ENCODE assay signal across 8 mouse cellular contexts in genomic region chr1:64737502-64738179, GRCm38 (mm10). TPM values are rescaled to one million over a fixed set of nuclear protein-coding genes. Genes with fewer than 3 reads are reported as not detected.
DNase-seq lines count a peak whose midpoint lies in the region; ATAC-seq and TF ChIP-seq lines count a peak whose summit lies in the region.

Gene Fzd5 (minus strand): TSS chr1:64737751.

- peak within 1 kb of the TSS; percentile 97 for H3K4me2 ChIP-seq in embryonic facial prominence, embryonic 14.5 days (ENCODE audit: low read depth, low read length)
- peak within 1 kb of the TSS; percentile 79 for H3K4me2 ChIP-seq in limb, embryonic 15.5 days
- H3K4me2 ChIP-seq in midbrain, postnatal 0 days (ENCODE audit: low read depth, low read length, poor library complexity, severe bottlenecking), result peak within 1 kb of the TSS; percentile 98

- peaks cover 5% of the 10 kb centered on the region for H3K4me1 ChIP-seq in bone marrow, adult 2 months (ENCODE audit: control insufficient read depth, insufficient read depth, low read length)
- H3K4me1 ChIP-seq in embryonic facial prominence, embryonic 14.5 days (ENCODE audit: control insufficient read depth, insufficient read depth, low read length), result peaks cover 23% of the 10 kb centered on the region; the same call in 1 of the 2 replicates
- H3K4me1 ChIP-seq in limb, embryonic 15.5 days, result peaks cover 33% of the 10 kb centered on the region
- H3K4me1 ChIP-seq in midbrain, postnatal 0 days (ENCODE audit: insufficient read depth, low read length), result peaks cover 4% of the 10 kb centered on the region; the same call in 1 of the 2 replicates

- peak within 1 kb of the TSS; percentile 63 for H3K4me3 ChIP-seq in bone marrow, adult 2 months (replicated peaks; ENCODE audit: control insufficient read depth, low read depth, low read length)
- peak within 1 kb of the TSS; percentile 70 for H3K4me3 ChIP-seq in embryonic facial prominence, embryonic 14.5 days (ENCODE audit: low read depth, low read length)
- peak within 1 kb of the TSS; percentile 72 for H3K4me3 ChIP-seq in limb, embryonic 15.5 days
- H3K4me3 ChIP-seq in midbrain, postnatal 0 days (ENCODE audit: low read depth, low read length), result peak within 1 kb of the TSS; percentile 52

- peak; percentile 77 to 78 for DNase-seq in B cell, adult 2 months
- peak; percentile 98 for DNase-seq in embryonic facial prominence, embryonic 14.5 days (ENCODE audit: low spot score)
- peak; percentile 87 for DNase-seq in heart, adult 8-10 months (ENCODE audit: low spot score)
- DNase-seq in kidney, adult 8-10 months, result peak; percentile 92 to 95
- DNase-seq in midbrain, postnatal 0 days (ENCODE audit: low spot score), result peak; percentile 89
- peak; percentile 87 to 94 for DNase-seq in spleen, postnatal 10 days (ENCODE audit: low spot score in 2 of 2)

- H3K9me3 ChIP-seq in embryonic facial prominence, embryonic 14.5 days (ENCODE audit: control insufficient read depth, low read length), result no peaks in the 10 kb centered on the region
- no peaks in the 10 kb centered on the region for H3K9me3 ChIP-seq in limb, embryonic 15.5 days
- no peaks in the 10 kb centered on the region for H3K9me3 ChIP-seq in midbrain, postnatal 0 days (ENCODE audit: low read length)

- H3K9ac ChIP-seq in embryonic facial prominence, embryonic 14.5 days (ENCODE audit: low read depth, low read length), result peak within 1 kb of the TSS; percentile 69
- H3K9ac ChIP-seq in limb, embryonic 15.5 days, result peak within 1 kb of the TSS; percentile 56
- H3K9ac ChIP-seq in midbrain, postnatal 0 days (replicated peaks; ENCODE audit: low read length, poor library complexity, severe bottlenecking), result peak within 1 kb of the TSS; percentile 51

- H3K36me3 ChIP-seq in embryonic facial prominence, embryonic 14.5 days (ENCODE audit: control insufficient read depth, insufficient read depth, low read length), result 0 out of 2 replicates have a peak, but pooled peaks cover 5% of the 10 kb centered on the region
- no peaks in the 10 kb centered on the region for H3K36me3 ChIP-seq in limb, embryonic 15.5 days
- H3K36me3 ChIP-seq in midbrain, postnatal 0 days (ENCODE audit: insufficient read depth, low read length), result no peaks in the 10 kb centered on the region

- ATAC-seq in embryonic facial prominence, embryonic 14.5 days (ENCODE audit: low read depth), result peak; percentile 97
- peak; percentile 95 for ATAC-seq in limb, embryonic 15.5 days (ENCODE audit: insufficient number of reproducible peaks, low FRiP score, low TSS enrichment, low read depth)
- peak; percentile 84 for ATAC-seq in midbrain, postnatal 0 days (ENCODE audit: low FRiP score)

- 1% methylated on average over 70 of the region's 73 CpGs for WGBS in bone marrow, adult 2 months
- 0% methylated on average over 14 of the region's 73 CpGs for WGBS in embryonic facial prominence, embryonic 14.5 days
- 0% methylated on average over 71 of the region's 73 CpGs for WGBS in limb, embryonic 15.5 days
- WGBS in midbrain, postnatal 0 days, result 3% methylated on average over 34 of the region's 73 CpGs

- no peak for TF ChIP-seq CTCF in bone marrow, adult 2 months (IDR thresholded peaks at IDR 0.05; ENCODE audit: control insufficient read depth, insufficient read depth, low read length)
- TF ChIP-seq CTCF in midbrain, postnatal 0 days (IDR thresholded peaks at IDR 0.05), result peak; percentile 31

- TF ChIP-seq POLR2A in bone marrow, adult 2 months (IDR thresholded peaks at IDR 0.05; ENCODE audit: borderline replicate concordance, control insufficient read depth, low read depth, low read length), result peak; percentile 81

- peak within 1 kb of the TSS; percentile 69 for H3K27ac ChIP-seq in bone marrow, adult 2 months (ENCODE audit: control insufficient read depth, insufficient read depth, low read depth, low read length, poor library complexity)
- H3K27ac ChIP-seq in embryonic facial prominence, embryonic 14.5 days (replicated peaks; ENCODE audit: low read depth, low read length), result no peak within 1 kb of the TSS
- peak within 1 kb of the TSS; percentile 76 for H3K27ac ChIP-seq in limb, embryonic 15.5 days
- H3K27ac ChIP-seq in midbrain, postnatal 0 days (ENCODE audit: low read depth, low read length), result no peak within 1 kb of the TSS

- H3K27me3 ChIP-seq in embryonic facial prominence, embryonic 14.5 days (replicated peaks; ENCODE audit: control insufficient read depth, insufficient read depth, low read length), result peaks cover 45% of the 10 kb centered on the region
- H3K27me3 ChIP-seq in limb, embryonic 15.5 days, result peaks cover 31% of the 10 kb centered on the region
- H3K27me3 ChIP-seq in midbrain, postnatal 0 days (ENCODE audit: insufficient read depth, low read length), result peaks cover 48% of the 10 kb centered on the region

RNA-seq across cellular contexts. Expression of gene Fzd5, which starts in this region (rescaled TPM):
- 1.6 and 2.1 TPM in 2 replicates for polyA plus RNA-seq in bone marrow, adult 2 months (2011; ENCODE audit: insufficient read depth, insufficient read length, low replicate concordance, missing spikeins)
- polyA plus RNA-seq in embryonic facial prominence, embryonic 14.5 days (2014; fragmentation: Nextera tagmentation; extraction: Ambion mirVana), result 2.6 and 2.8 TPM in 2 replicates
- total RNA-seq in heart, adult 8-10 months (2022), result 1 to 10 TPM; 3.9 to 4.4 (median 4.3) TPM
- polyA plus RNA-seq in limb, embryonic 15.5 days (2015; fragmentation: Nextera tagmentation; extraction: Ambion mirVana), result 1.8 and 1.9 TPM in 2 replicates
- 1.8 and 2.5 TPM in 2 replicates for total RNA-seq in midbrain, postnatal 0 days (2014; rRNA removed)
- 0.40 and 0.86 TPM in 2 replicates for polyA plus RNA-seq in midbrain, postnatal 0 days (2015; fragmentation: Nextera tagmentation; extraction: Ambion mirVana)

Comparison
In these comparisons a context has a peak if more than half of its experiments do, and no peak if none do; other contexts are left out.
1. H3K27ac ChIP-seq: peak in bone marrow, adult 2 months (single experiment) and limb, embryonic 15.5 days (single experiment); none in embryonic facial prominence, embryonic 14.5 days (single experiment) and midbrain, postnatal 0 days (single experiment).
2. Peak in every context shown above with its lines, with median percentiles within 50 percentile points of each other: DNase-seq, H3K4me3 ChIP-seq, ATAC-seq, H3K4me2 ChIP-seq and H3K9ac ChIP-seq.